Mouse (Mus musculus): ENCODE data around the gene Tdrd9.

Tdrd9 gene

DNA sequence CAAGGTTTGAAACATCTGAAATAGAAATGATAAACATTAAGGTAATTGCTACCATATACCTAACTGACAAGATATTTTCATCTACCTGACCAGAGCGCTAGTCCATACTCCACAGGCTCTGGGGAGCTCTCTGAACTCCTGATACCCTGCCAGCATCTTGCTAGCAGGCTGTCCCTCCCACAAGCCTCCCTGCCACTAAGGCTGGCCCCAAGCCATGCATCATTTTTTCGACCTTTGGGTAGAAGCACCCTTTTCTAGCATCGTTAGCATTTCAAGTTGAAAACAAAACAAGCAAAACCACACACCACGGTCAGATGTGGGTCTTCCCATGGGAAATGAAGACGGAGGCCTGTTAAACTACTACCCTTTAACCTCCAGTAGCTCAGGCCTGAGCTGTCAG is 8.0 kb upstream of the Tdrd9 start:
- no peak for DNase-seq

DNA sequence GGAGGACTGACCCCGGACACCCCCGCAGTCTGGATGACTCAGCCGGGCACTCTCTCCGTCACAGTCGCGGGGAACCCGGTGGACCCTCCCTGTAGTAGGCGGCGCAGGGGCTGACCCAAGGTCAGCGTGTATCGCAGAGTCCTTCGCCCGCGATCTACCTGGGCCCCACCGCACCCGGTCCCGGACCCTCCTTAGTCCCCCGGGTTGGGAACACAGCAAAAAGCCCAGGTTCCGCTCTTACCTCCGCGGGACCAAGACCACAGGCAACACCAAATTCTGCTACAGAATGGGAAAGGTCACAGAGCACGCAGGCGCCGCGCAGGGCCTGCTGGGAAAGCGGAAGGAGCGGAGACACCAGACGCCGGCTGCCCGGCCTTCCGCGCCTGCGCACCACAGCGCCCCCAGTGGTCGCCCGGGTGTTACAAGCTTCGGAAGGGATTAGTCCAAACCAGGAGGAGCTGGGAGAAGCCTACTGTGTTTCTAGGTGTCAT is 4.6 kb upstream of the Tdrd9 start, which contains the start of gene Atp5mpl:
Atp5mpl (minus strand) TSS at position 295 of the 491 bp plus-strand sequence.
- DNase-seq = peak; percentile 92 to 94

DNA sequence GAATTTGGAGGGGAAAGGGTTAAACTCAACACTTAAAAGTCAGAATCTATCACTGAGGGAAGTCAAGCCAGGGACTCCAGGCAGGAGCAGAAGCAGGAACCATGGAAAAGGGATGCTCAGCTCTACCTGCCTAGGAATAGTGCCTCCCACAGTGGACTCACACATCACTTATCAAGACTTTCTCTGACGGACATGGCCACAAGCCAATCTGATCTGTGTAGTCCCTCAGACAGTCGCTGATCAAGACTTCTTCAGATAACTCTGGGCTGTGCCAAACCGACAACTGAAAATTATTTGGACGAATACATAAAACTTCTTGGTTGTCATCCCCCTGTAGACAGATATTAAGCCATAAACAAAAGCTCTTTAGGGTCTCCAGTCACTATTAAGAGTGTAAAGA is 1.3 kb upstream of the Tdrd9 start:
- no peak for DNase-seq

DNA sequence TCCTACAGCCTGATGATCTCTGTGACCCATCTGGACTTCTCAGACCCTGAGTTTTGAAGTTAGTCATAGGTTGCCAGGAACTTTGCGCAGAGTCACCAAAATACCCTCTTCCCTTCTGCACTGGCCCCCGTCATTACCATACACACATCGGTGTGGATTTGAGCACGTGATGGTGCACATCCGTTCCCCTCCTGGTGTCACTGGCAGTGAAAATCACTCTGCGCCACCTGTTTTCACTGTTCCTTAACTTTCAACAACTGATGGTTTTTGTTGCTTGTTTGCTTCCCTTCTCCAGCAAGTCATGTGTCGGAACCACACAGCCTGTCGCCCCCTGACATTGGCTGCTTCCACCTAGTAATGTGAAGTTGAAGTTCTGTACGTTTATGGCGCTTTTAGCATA is 1.1 kb downstream of the Tdrd9 start:
- DNase-seq = no peak

DNA sequence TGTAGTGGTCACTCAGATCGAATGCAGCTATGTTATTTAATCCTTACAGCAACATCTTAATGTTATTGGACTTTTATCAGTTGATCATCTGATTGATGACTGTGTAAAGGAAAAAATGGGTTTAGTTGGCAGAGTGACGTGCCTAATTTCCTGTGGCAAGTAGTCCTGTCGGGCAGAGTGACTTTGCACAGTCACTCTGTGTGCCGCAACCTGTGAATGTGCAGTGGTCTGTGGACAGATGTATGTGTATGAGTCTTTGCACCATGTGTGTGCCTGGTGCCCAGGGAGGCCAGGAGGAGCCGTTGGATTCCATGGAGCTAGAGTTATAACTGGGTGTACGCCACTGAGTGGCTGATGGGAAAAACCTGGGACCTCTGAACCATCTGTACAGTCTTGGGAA is 3.2 kb downstream of the Tdrd9 start:
- no peak for DNase-seq

DNA sequence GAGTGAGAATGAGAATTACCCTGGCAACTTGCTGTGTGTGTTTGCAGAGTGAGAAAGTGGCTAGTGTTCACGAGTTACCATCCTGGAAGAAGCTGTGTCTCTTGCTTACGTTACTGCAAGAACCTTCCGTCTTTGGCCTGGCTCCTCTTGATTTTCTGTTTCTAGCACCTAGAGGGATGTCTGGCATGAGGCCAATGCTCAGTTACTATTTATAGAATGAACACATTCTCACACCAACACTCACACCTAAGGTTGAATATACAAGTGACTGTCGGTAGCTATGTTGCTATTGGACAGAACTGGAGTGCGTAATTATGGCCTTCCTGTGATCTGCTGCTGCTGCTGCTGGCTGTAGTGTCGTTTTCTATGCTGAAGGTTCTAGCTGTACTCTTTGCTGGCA is 5.8 kb downstream of the Tdrd9 start:
- no peak for DNase-seq

DNA sequence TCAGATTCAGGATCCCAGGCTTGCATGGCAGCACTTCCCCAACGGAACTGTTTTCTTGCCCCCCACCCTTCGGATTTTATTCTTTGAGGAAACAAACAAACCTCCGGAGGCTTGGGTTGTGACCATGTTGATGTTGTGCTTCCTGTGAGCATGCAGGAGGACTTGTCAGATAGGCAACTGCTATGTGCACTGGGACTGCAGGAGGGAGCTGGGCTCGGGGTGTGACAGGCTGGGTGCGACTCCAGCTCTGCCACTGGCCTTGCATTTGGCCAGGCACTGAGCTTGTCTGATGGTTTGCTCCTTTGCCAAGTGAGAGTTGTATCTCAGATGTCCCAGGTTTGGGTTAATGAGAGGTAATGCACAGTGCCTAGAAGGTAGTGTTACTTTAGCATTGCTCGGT is 6.9 kb downstream of the Tdrd9 start:
- DNase-seq = no peak

DNA sequence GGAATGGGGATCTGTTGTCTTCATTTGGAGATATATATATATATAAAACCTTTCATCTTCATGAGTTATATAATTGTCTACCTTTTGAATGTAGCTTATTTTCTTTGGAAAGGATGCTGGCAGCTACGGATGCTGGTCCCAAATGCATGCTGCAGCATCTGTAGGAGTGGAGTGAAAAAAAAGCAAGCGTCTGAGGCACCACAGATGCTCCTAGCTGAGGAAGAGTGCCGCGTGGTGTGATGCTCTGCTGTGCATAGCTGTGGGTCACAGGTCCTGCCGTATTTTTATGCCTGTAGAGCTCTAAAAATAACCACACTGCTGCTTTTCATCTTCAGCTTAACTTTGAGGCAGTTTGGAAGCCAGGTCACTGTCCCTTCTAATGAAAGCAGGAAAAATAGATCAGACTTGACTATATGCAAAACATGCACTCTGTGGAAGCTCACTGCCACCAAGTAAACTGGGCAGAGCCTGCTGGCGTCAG is 9.6 kb downstream of the Tdrd9 start, which contains the start of gene Rd3l:
Rd3l (minus strand) TSS at position 431 of the 481 bp plus-strand sequence.
- no peak for DNase-seq

DNA sequence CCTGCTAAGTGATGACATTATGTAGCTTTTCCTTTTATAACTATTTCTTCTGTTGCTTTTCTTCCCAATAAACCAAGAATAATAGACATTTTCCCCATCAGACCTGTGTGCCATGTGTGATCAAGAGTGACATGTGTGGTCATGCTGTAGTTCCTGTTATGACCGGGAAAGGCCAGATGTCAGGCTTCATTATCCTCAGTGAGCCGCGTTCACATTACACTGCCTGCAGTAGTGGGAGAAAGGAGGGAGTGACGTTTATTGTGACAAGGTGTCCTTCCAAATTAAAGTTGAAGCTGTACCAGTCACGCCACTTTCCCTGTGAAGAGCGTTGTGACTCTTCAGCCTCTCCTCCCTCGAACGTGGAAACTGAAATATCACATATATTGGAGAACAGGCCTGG is 10.5 kb downstream of the Tdrd9 start:
- DNase-seq = no peak

DNA sequence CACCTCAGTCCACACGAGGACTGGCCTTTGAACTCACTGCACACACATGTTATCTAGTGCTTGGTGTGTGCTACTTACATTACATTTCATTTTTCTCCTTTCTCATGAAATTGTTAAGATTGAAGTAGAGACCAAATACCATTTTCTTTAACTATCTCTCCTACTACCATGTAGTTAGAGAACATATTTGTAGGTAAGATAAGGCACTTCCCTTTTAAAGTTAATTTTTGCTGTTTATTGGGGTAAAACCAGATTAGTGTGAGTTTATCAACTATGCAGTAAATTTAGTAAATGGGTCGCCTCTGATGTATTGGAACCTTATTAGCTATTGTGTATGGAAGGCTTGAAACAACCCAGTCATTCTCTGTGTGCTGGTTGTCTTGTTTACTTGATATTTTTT is 11.8 kb downstream of the Tdrd9 start:
- no peak for DNase-seq

DNA sequence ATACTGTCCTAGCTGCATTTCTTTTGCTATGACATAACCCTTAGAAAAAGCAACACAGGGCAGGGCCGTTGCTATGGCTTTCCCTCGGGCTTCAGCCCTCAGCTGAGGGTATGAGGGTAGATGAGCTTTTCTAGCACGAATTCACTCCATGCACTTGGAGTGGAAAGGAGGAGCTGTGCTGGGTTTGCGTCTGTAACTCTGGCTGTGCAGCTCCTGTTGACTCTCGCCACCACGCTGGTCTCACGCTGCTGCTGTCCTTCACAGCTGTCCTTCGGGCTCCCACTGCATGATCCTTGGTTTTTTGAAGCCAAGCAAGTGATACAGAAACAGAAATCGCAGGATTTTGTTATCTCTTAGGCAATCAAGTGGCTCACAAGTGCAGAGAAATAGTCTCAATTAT is 15.4 kb downstream of the Tdrd9 start:
- no peak for DNase-seq

DNA sequence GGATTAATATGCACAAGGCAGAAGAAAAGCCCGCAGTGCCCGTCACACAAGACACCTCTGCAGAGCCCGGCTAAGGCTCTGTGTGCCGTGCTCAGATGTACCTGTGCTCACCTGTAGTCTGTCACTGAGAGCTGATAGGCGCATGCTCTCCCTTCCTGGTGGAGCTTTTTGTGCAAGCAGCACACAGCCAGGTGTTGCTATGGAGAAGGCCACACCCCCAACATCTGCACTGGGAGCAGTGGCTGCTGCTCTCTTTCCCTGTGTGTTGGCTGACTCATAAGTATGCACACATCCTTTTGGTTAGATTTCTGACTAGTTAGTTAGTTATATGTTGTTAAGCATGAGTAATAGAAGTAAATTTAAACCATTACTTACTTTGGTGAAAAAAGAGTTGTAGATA is 21.3 kb downstream of the Tdrd9 start:
- DNase-seq = no peak

DNA sequence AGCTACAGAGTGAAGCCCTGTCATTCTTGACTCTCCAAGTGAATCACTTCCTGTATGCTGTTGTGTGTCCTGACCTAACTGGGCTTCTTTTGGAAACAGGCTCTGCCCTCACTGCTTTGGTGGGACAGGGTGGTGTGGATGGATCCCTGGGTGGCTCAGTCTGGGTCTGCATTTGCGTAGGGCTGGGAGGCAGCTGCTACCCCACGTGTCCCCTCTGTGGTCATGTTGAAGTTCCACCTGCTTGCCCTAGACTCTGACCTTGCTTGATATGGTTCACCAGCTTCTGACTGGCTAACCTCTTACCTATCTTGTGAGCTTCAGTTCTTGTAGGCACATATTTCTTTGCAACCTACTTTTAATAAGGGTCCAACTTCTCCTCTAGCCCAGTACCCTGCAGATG is 23.8 kb downstream of the Tdrd9 start:
- no peak for DNase-seq

DNA sequence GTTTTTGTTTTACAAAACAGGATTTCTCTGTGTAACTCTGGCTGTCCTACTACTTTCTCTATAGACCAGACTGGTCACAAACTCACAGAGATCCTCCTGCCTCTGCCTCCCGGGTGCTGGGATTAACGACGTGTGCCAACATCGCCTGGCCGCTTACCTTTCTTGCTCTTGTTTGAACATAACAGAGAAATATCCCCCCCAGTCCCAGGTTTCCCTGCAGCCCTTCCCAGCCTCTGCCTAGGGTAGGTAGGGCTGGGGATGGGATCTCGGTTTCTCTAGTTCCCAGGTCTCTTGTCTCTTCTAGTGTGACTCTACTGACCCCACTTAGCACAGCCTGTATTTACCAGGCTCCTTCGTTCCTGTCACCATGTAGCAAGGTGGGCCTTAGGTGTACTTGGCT is 28.4 kb downstream of the Tdrd9 start:
- no peak for DNase-seq

DNA sequence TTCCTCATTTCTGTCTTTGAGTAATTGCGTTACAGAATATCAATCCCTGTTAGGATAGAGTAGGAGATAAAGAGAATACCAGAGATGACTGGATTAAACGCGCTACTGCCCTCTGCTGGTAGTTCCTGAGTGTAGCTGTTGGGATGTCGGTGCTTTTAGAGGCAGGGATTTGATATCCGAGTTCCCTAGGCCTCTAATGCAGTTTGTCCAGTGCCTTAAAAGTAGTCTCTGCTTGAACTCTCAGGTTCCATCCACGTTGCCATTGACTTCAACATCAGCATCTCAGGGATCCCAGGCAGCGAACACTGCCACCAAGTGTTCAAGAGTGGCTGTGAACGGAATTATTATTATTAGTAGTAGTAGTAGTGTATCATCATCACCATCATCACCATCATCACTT is 29.9 kb downstream of the Tdrd9 start:
- DNase-seq = peak; percentile 41 to 49

DNA sequence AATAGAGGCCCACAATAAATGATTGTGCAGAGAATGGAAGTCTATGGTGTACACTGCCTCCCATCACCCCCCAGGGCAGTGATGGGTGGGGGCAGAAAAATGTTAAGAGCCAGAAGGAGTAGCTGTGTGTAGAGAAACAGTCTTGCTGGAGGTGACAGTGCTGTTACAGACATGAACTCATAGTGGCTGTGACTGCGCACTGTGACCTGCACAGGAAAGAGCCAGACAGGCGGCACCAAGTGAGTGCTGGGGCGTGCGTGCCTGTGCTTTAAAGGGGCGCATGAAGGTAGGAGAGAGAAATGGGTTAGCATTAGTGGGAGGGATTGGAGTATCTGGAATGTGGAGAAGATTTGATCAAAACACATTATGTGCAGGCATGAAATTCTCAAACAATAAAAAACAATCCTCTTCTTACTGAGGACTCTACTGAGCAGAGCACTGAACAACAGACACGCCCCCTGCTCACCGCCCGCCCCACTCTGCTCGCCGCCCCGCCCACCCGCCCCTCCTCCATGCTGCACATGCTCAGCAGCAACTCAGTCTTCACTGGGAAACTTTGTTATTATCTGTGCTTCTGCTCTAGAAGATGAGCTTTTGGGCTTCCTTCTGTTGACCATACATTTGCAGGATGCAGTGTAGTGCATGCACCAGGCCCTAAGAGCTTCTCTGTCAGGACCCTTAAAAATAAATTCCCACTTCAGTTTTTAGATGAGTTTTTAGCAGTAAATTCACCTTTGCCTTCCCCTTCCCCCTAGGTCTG is 41.3 kb downstream of the Tdrd9 start:
- DNase-seq = no peak

DNA sequence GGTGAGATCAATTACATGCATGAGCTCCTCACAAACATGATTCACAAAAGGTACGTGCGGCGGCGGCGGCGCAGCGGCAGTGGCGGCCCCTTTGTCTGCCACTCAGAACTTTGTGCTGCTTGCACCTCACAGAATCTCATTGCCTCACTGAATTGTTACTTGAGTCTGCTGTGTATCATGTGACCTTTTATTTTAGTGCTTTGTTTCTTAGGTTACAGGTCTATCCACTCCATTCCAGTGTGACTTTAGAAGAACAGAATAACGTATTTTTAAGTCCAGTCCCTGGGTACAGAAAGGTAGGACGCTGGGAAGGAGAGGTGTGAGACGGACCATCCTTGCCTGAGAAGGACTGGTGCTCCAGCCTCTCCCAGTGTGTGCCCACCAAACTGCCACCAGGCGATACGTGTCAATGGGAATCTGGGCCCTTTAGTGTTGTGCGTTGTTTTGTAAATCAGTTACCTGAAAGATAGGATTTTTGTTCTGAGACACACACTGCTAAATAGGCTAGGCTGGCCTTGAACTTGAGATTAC is 42.0 kb downstream of the Tdrd9 start:
- DNase-seq = no peak

DNA sequence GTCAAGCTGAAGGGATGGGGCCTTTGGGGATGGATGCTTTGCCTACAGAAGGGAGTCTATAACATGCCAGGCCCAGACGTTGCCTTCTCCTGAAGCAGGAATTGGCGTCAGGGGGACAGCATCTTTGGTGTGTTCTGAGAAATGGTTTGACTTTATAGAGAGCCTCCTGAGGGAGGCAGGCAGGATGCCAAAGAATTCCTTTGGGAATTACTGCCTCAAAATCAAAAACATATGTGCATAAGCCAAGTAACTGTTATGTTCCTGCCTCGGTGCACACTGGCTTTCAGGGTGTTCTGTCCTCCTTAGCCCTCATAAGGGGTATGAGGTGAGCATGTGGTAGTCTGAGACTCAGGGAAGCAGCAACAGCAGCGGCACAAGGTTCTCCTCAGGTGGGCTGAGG is 45.0 kb downstream of the Tdrd9 start:
- no peak for DNase-seq

DNA sequence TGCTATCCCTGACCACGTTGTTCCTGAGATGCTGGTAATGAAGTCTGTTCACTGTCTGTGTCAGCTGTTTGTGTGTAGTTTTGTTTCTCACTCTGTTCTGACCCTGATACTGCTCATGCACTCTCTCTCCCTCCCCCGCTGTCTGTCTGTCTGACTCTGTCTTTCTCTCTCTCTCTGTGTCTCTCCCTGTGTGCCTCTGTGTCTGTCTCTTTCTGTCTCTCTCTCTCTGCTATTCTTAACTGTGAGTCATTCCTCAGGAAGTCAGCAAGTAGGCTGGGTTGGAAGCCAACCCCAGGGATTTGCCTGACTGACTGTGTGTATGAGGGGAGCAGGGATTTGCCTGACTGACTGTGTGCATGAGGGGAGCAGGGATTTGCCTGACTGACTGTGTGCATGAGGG is 51.9 kb downstream of the Tdrd9 start:
- DNase-seq = no peak

DNA sequence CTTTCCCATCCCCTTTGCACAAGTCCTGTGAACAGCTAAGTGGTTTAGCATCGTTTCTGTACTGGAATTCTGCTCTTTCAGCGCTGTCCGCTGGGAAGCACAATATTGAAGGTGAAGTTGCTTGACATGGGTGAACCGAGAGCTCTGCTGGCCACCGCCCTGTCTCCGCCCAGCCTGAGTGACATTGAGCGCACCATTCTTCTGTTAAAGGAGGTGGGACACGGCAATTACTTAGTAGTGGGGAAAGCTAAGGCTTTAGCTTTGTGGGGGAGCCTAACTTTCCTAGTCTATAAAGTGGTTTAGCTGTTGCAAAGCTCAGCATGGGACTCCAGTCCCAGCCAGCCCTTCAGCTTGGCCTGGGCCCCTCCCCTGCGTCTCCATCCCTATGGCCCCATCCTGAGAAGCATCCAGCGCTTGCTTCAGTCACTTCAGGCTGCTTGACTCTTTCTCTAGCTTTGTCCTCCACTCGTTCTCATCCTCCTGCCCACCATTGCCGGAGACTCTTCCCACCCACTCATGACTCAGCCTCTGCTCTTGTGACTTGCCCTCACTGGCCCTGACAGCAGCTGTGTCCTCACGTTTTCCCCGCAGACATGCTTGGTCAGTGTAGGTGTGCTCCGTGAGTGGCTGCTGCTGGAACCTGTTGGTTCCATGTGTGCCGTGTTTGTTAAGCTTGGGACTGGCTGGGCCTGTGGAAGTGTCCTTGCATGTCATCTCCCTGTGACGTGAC is 53.4 kb downstream of the Tdrd9 start:
- no peak for DNase-seq

DNA sequence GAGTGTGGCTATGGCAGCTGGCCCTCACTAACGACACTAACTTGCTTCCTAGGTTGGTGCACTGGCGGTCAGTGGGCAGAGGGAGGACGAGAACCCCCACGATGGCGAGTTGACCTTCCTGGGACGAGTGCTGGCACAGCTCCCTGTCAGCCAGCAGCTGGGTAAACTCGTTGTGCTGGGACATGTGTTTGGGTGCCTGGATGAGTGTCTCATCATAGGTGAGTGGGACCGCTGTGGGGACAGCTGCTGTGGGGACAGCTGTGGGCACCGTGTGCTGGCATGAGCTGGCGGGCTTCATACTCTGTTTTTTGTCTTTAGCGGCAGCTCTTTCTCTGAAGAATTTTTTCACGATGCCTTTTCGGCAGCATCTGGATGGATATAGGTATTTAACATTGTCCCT is 54.1 kb downstream of the Tdrd9 start:
- DNase-seq = no peak

DNA sequence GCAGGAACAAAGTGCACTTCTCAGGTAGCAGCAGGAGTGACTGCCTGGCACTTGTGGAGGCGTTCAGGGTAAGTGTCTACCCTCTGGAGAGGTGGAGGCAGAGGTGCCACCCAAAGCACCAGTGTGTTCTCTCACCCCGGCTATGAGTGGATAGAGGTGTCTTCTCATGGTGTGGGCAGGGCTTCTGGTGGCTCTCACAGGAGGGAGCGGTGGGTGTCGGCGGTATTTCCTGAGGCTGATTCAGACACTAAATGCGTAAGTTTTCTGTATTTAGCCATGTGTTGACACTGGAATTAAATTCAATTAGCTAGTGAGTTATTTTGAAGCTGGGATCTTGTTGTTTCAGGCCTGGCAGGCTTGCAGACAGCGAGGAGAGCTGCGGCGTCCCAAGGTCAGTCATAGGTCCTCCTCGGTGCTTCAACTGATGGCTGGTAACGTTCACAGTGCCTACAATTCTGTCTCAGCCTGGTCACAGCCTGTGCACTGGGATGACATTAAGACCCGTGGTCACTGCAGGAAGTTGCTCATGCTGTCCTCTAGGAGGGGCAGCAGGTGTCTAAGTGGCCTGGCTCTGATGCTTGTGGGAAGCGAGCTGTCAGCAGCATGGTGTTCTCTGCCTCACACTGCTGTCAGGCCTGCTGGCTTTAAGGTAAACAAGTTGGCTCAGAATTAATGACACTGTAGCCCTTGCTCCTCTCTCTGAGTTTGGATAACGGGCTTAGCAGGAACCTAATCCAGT is 54.7 kb downstream of the Tdrd9 start:
- no peak for DNase-seq

DNA sequence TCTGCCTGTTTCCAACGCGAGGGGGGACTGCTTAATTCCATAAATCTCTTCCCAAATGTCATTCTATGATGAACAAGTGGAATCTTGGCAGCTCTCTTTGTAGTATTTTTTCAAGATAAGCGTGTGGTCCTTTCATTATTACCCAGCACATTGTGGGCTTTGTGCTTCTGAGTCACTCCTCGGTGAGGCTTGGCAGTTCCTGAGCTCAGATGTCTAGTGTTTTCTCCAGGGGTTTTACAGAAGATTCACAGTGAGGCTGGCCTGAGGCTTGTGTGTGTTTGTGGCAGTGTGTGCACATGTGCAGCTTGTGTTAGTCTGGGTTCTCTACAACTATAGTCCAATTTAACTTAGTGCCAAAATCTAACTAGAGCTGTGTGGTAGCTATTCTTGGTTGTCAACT is 56.0 kb downstream of the Tdrd9 start:
- no peak for DNase-seq
